Mouse (Mus musculus) hindbrain, embryonic 15.5 days (tissue): ENCODE data around the gene Ccdc3. TPM values are rescaled to one million over a fixed set of nuclear protein-coding genes. Genes with fewer than 3 reads are reported as not detected.
"Not testable (repeated sequence)": the region's sequence is repeated elsewhere in the genome, so short reads cannot be mapped to it uniquely, and the experiment has no call there.

Experiments
- ATAC-seq: fragments of 200-750 bp; cut with Nextera tagmentation; 2 replicates; pipeline ENCODE4 v1.8.0; 2017; ENCODE audit warnings: low read depth, moderate number of reproducible peaks, moderate TSS enrichment; ENCODE audit not compliant: low FRiP score
- H3K27ac ChIP-seq: fragments of 300-500 bp; sonication (generic); replicated peaks from 2 replicates; pipeline ENCODE4 v1.5.1; 2015; ENCODE audit warnings: mild to moderate bottlenecking, inconsistent platforms
- H3K27me3 ChIP-seq: fragments of 300-500 bp; sonication (generic); 2 replicates; pipeline ENCODE4 v1.6.1; 2015; ENCODE audit warnings: control low read depth, inconsistent platforms
- H3K36me3 ChIP-seq: fragments of 300-500 bp; sonication (generic); 2 replicates; pipeline ENCODE4 v1.6.1; 2015; ENCODE audit warnings: control low read depth, inconsistent platforms
- H3K4me1 ChIP-seq: fragments of 300-500 bp; sonication (generic); replicated peaks from 2 replicates; pipeline ENCODE4 v1.6.1; 2015; ENCODE audit warnings: control low read depth, inconsistent platforms
- H3K4me2 ChIP-seq: fragments of 300-500 bp; sonication (generic); 2 replicates; pipeline ENCODE4 v1.6.1; 2015; ENCODE audit warnings: moderate library complexity, mild to moderate bottlenecking, inconsistent platforms
- H3K4me3 ChIP-seq: fragments of 300-500 bp; sonication (generic); 2 replicates; pipeline ENCODE4 v1.5.1; 2015; ENCODE audit warnings: mild to moderate bottlenecking, inconsistent platforms
- H3K9ac ChIP-seq: fragments of 300-500 bp; sonication (generic); 2 replicates; pipeline ENCODE4 v1.6.1; 2015; ENCODE audit warnings: inconsistent platforms
- H3K9me3 ChIP-seq: fragments of 300-500 bp; sonication (generic); 2 replicates; pipeline ENCODE4 v1.6.1; 2016; ENCODE audit warnings: control low read depth, inconsistent platforms
- WGBS: fragments of 180-500 bp; shearing (Covaris S2); methylation state at CpG from one replicate; pipeline ENCODE4 v1.1.7; 2015; 5-methylcytosine and 5-hydroxymethylcytosine counted together
- polyA plus RNA-seq: library from polyadenylated mRNA; unstranded; fragments of >200 nt; fragmentation: Nextera tagmentation; extraction: Ambion mirVana; gene quantifications from 2 replicates; pipeline ENCODE4 v1.2.1, GENCODE M21; 2015

The Ccdc3 gene
- 10.1 and 15.2 TPM in 2 replicates for polyA plus RNA-seq

GRCm38 (mm10) chr2:5137500-5138286, at the start of gene Ccdc3:
Gene Ccdc3, plus strand, starts transcription at chr2:5137776.
- peaks cover 33% of the 10 kb centered on the region for H3K27me3 ChIP-seq
- peak; percentile 68 for ATAC-seq
- WGBS = under 1% methylated on average over 65 of the region's 78 CpGs

GRCm38 (mm10) chr2:5090385-5090784, 47.2 kb upstream of the Ccdc3 start:
- H3K4me1 ChIP-seq, H3K9me3 ChIP-seq, H3K27ac ChIP-seq, H3K36me3 ChIP-seq, H3K4me3 ChIP-seq, H3K27me3 ChIP-seq, H3K9ac ChIP-seq, H3K4me2 ChIP-seq: not testable (repeated sequence)
- WGBS = 88% methylated on average over 3 of the region's 4 CpGs
- peak; percentile 76; the same call in 1 of the 2 replicates for ATAC-seq

More at GRCm38 (mm10) chr2:5137500-5138286, at the start of gene Ccdc3:
- no peak within 1 kb of the TSS for H3K27ac ChIP-seq
- H3K4me3 ChIP-seq = peak within 1 kb of the TSS; percentile 39
- no peaks in the 10 kb centered on the region for H3K36me3 ChIP-seq
- peak within 1 kb of the TSS; percentile 62 for H3K4me2 ChIP-seq
- H3K9me3 ChIP-seq = no peaks in the 10 kb centered on the region
- peak within 1 kb of the TSS; percentile 44 for H3K9ac ChIP-seq
- peaks cover 11% of the 10 kb centered on the region for H3K4me1 ChIP-seq

- WGBS = 70% methylated on average over 5 of the region's 5 CpGs
- H3K4me3 ChIP-seq = no peak overlapping the region
- no peak overlapping the region for H3K4me2 ChIP-seq
- peaks cover 17% of the 10 kb centered on the region for H3K4me1 ChIP-seq
- no peaks in the 10 kb centered on the region for H3K27me3 ChIP-seq
- no peak overlapping the region for H3K9ac ChIP-seq
- H3K9me3 ChIP-seq = no peaks in the 10 kb centered on the region
- ATAC-seq = no peak
- no peak overlapping the region for H3K27ac ChIP-seq
- no peaks in the 10 kb centered on the region for H3K36me3 ChIP-seq
Measured at GRCm38 (mm10) chr2:5094876-5095275, 42.7 kb upstream of the Ccdc3 start.

GRCm38 (mm10) chr2:5095316-5095715, 42.3 kb upstream of the Ccdc3 start:
- H3K36me3 ChIP-seq = no peaks in the 10 kb centered on the region
- H3K4me3 ChIP-seq = no peak overlapping the region
- no peak overlapping the region for H3K9ac ChIP-seq
- H3K4me1 ChIP-seq = peaks cover 19% of the 10 kb centered on the region
- no peaks in the 10 kb centered on the region for H3K9me3 ChIP-seq
- H3K27me3 ChIP-seq = no peaks in the 10 kb centered on the region
- no peak overlapping the region for H3K27ac ChIP-seq
- no peak for ATAC-seq
- H3K4me2 ChIP-seq = no peak overlapping the region
- WGBS = 49% methylated on average over 1 of the region's 1 CpGs

- Histone ChIP-seq H3K27me3 (no peaks in the 10 kb centered on the region), H3K27ac (peak overlapping the region; percentile 72), H3K4me3 (peak overlapping the region; percentile 27), H3K4me2 (peak overlapping the region; percentile 57), H3K4me1 (peaks cover 19% of the 10 kb centered on the region), H3K36me3 (no peaks in the 10 kb centered on the region), H3K9me3 (no peaks in the 10 kb centered on the region), H3K9ac (peak overlapping the region; percentile 38)
- ATAC-seq = 0 out of 2 replicates have a peak, but pooled peaks have one; percentile 30
- 24% methylated on average over 20 of the region's 20 CpGs for WGBS
Measured at GRCm38 (mm10) chr2:5097786-5098445, 39.7 kb upstream of the Ccdc3 start.

- 71% methylated on average over 6 of the region's 6 CpGs for WGBS
Measured at GRCm38 (mm10) chr2:5099176-5099575, 38.4 kb upstream of the Ccdc3 start.

GRCm38 (mm10) chr2:5101743-5102245, 35.8 kb upstream of the Ccdc3 start:
- Histone ChIP-seq H3K4me1 (peaks cover 19% of the 10 kb centered on the region), H3K4me3 (no peak overlapping the region), H3K27ac (no peak overlapping the region), H3K9ac (no peak overlapping the region), H3K4me2 (no peak overlapping the region), H3K9me3 (0 out of 2 replicates have a peak, but pooled peaks cover 3% of the 10 kb centered on the region), H3K27me3 (no peaks in the 10 kb centered on the region), H3K36me3 (no peaks in the 10 kb centered on the region)
- 87% methylated on average over 10 of the region's 10 CpGs for WGBS
- no peak for ATAC-seq

More at GRCm38 (mm10) chr2:5099176-5099575, 38.4 kb upstream of the Ccdc3 start:
- H3K9me3 ChIP-seq = no peaks in the 10 kb centered on the region
- H3K4me2 ChIP-seq = no peak overlapping the region
- no peaks in the 10 kb centered on the region for H3K36me3 ChIP-seq
- H3K4me3 ChIP-seq = no peak overlapping the region
- no peaks in the 10 kb centered on the region for H3K27me3 ChIP-seq
- ATAC-seq = no peak
- no peak overlapping the region for H3K27ac ChIP-seq
- H3K9ac ChIP-seq = no peak overlapping the region
- peaks cover 19% of the 10 kb centered on the region for H3K4me1 ChIP-seq

GRCm38 (mm10) chr2:5102891-5103290, 34.7 kb upstream of the Ccdc3 start:
- H3K36me3 ChIP-seq = no peaks in the 10 kb centered on the region
- no peak overlapping the region for H3K4me3 ChIP-seq
- no peak for ATAC-seq
- H3K4me2 ChIP-seq = no peak overlapping the region
- WGBS = 74% methylated on average over 1 of the region's 1 CpGs
- no peak overlapping the region for H3K27ac ChIP-seq
- H3K4me1 ChIP-seq = peaks cover 15% of the 10 kb centered on the region
- peaks cover 11% of the 10 kb centered on the region; the same call in 1 of the 2 replicates for H3K9me3 ChIP-seq
- H3K27me3 ChIP-seq = no peaks in the 10 kb centered on the region
- H3K9ac ChIP-seq = no peak overlapping the region

- peak; percentile 52; the same call in 1 of the 2 replicates for ATAC-seq
- H3K9me3 ChIP-seq = no peaks in the 10 kb centered on the region
- 20% methylated on average over 8 of the region's 8 CpGs for WGBS
- peak overlapping the region; percentile 28 for H3K27ac ChIP-seq
- H3K4me3 ChIP-seq = no peak overlapping the region
- H3K4me1 ChIP-seq = peaks cover 30% of the 10 kb centered on the region
- H3K9ac ChIP-seq = no peak overlapping the region
- no peaks in the 10 kb centered on the region for H3K27me3 ChIP-seq
- H3K36me3 ChIP-seq = no peaks in the 10 kb centered on the region
- H3K4me2 ChIP-seq = no peak overlapping the region
Measured at GRCm38 (mm10) chr2:5112785-5113291, 24.7 kb upstream of the Ccdc3 start.

- Histone ChIP-seq H3K9me3 (no peaks in the 10 kb centered on the region), H3K9ac (no peak overlapping the region), H3K4me3 (no peak overlapping the region), H3K4me2 (no peak overlapping the region), H3K4me1 (peaks cover 30% of the 10 kb centered on the region), H3K36me3 (no peaks in the 10 kb centered on the region), H3K27ac (no peak overlapping the region), H3K27me3 (no peaks in the 10 kb centered on the region)
- ATAC-seq = no peak
- WGBS = 96% methylated on average over 8 of the region's 8 CpGs
Measured at GRCm38 (mm10) chr2:5114386-5114785, 23.2 kb upstream of the Ccdc3 start.

- no peak overlapping the region for H3K9ac ChIP-seq
- ATAC-seq = peak; percentile 89
- no peaks in the 10 kb centered on the region for H3K36me3 ChIP-seq
- WGBS = 18% methylated on average over 5 of the region's 5 CpGs
- H3K4me3 ChIP-seq = no peak overlapping the region
- no peak overlapping the region; the same call in 1 of the 2 replicates for H3K4me2 ChIP-seq
- peak overlapping the region; percentile 62 for H3K27ac ChIP-seq
- peaks cover 30% of the 10 kb centered on the region for H3K4me1 ChIP-seq
- H3K9me3 ChIP-seq = no peaks in the 10 kb centered on the region
- no peaks in the 10 kb centered on the region for H3K27me3 ChIP-seq
Measured at GRCm38 (mm10) chr2:5116856-5117532, 20.6 kb upstream of the Ccdc3 start.
